Mouse (Mus musculus): ENCODE measurements around the gene Insig1.

- no peak for TF ChIP-seq CTCF (IDR thresholded peaks at IDR 0.05; ENCODE audit: low read depth, low read length)
- TF ChIP-seq EP300 (IDR thresholded peaks at IDR 0.05; ENCODE audit: insufficient read depth, low read depth, low read length): no peak
- no peak for TF ChIP-seq POLR2A (IDR thresholded peaks at IDR 0.05; ENCODE audit: insufficient read depth, low read length)
Observed at GRCm38 (mm10) chr5:28060506-28060905, 10.7 kb upstream of the Insig1 start.
